Mouse (Mus musculus) monocyte, adult 2 months (primary cell): ENCODE measurements around the gene Pcid2.
"Not testable (repeated sequence)": the region's sequence is repeated elsewhere in the genome, so short reads cannot be mapped to it uniquely, and the experiment has no call there.

Experiments
- DNase-seq, 2 experiments: peaks; one replicate each; pipeline ENCODE4 v3.0.0; 2022; ENCODE audit warnings: low spot score in 2 of 2, low read depth in 1 of 2

Pcid2 gene

DNA sequence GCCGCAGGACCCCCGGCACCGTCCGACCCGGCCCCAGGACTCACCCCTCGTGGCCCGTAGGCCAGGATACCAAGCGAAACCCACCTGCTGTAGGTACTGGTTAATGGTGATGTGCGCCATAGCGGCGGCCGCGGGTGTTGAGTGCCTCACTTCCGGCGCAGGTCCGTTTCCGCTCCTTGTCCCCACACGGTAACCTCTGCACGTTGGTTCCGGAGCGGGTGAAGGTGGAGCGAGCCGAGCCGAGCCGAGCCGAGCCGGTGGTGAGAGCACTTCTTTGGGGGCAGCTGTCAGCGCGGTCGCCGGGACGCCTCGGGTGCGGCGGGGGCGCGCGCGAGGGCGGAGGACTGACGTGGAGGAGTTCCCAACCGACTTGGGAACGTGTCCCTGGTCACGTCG lies 570 bp downstream of the Pcid2 start:
- peak; percentile 74 to 82 for DNase-seq

DNA sequence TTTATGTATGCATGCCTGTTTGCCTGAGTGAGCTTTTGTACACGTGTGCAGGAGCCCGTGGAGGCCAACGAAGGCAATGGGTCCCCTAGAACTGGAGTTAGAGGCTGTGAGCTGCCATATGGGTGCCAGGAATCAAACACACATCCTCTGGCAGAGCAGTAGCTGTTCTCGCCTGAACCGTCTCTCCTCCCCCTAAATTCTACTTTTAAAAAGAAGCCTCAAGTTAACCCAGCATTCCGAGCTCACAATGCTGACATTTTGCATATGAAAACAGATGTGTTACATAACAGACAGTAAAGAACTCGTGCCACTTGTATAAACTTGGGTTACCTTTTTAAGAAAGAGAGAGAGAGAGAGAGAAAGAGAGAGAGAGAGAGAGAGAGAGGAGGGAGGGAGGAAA lies 27.7 kb downstream of the Pcid2 start:
- DNase-seq = no peak

DNA sequence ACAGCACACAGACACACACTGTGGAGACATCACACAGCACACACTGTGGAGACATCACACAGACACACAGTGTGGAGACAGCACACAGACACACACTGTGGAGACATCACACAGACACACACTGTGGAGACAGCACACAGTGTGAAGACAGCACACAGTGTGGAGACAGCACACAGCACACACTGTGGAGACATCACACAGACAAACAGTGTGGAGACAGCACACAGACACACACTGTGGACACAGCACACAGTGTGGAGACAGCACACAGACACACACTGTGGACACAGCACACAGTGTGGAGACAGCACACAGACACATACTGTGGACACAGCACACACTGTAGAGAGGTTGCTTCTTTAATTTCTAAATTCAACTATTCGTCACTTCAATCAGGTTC lies 29.7 kb downstream of the Pcid2 start:
- DNase-seq = not testable (repeated sequence)

DNA sequence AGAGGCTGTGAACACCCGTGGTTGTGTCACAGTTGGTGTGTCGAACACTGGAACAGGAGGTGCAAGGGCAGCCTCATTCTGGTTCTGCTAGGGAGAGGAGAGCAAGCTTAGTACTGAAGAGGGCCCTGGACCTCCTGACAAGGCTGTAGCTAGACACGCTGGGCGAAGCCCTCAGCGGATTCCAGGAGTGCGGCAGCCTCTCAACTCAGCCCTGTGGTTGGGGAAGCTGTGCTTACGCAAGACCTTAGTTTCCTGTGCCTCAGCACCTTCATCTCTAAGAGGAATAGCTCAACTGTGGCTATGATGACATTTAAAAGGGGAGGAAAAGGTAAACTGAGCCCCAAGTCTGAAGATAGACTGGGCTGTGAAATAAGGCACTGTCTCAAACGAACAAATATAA lies 30.2 kb downstream of the Pcid2 start:
- peak in 1 of 2 experiments; percentile 9 for DNase-seq

DNA sequence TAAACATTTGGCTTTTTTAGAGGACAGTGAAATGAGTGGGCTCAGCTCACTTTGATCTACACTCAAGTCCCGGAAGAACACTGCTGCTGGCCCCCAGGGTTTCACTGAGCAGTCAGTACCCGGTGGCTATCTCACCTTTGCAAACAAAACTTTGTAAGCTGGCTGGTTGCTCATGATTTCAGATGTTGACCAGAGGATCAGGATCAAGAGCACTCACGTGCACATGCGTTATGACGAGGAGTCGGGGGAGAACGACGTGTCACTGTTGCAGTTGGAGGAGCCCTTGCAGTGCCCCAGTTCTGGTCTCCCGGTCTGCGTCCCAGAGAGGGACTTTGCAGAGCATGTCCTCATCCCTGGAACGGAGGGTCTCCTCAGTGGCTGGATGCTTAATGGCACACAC lies 32.0 kb downstream of the Pcid2 start:
- no peak for DNase-seq

DNA sequence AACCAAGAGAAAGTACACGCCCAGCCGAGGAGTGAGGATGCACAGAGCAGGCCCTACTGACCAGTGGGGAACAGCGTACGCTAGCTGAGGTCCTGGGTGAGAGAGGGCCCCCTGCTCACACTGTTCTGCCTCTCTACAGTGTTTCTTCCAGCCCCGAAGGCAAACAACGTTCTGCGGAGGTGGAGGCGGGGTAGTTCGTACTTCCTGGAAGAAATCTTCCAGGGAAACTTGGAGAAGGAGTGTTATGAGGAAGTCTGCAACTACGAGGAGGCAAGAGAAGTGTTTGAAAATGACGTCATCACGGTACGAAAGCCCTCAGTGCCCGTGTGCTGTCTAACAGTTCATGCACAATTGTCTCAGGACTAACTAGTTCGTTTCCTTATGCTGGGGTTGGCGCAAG lies 42.1 kb downstream of the Pcid2 start:
- no peak for DNase-seq

DNA sequence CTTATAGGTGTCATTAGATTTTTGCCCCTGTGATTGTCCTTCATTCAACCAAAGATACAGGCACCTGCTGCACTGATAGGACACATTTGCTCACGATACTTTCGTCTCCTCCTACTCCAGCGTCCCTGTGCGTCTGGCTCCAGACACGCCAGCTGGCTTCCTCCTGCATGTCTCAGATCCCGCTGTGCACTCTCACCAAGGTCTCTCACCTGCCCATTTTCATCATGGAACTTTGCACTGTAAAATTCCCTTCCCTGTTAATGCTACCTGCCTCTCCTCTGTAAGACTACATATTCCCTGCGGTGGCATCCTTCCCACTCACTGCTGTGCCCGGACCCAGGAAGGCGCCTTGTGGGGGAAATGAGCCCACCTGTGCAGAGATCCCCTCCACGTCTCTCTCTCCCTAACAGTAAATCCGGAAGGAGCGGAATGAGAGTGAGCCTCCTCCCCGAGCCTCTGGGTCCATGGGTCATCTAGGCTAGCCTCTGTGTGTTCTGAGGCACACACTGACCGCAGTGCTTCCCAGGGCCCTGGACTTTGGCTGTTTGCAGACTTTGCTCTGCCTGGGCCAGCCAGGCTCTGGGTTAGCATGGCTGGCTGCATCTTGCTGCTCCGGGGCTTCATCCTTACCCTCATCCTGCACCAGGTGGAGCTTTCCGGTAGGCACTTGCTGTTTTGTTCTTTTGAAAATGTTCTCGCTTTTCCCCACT lies 44.7 kb downstream of the Pcid2 start, which contains the start of gene Proz:
Proz (plus strand) TSS at position 474 of the 710 bp plus-strand sequence.
- no peak for DNase-seq

DNA sequence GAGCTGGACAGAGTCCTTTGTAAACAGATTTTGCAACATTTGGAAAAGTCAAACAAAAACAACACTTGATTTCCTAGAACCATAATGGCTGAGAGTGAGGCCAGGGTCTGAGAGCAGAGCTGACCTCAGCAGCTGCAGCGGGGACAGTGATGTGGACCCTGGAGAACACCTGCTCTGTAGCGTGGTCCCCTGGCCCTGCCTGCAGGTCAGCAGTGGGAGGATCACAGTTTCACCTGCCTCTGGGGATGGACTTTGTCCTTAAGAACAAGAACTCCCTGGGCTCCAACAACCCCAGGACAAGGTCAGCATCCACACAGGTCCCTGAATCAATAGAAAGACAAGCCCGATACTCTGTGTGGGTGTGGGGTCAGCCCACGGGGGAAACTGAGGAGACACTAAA lies 47.9 kb downstream of the Pcid2 start:
- DNase-seq = no peak

DNA sequence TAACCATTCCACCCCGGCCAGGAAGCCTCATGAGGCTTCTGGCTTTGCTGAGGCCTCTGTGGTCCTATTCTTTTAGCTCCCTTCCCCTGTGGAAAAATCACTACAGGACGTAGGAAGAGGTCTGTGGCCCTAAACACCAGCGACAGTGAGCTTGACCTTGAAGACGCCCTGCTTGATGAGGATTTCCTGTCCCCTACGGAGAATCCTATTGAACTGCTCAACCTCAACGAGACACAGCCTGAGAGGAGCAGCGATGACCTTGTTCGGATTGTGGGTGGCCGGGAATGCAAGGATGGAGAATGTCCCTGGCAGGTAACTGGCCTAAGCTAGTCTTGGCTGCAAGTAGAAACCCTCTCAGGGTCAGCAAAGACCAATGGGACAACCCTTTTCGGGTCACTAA lies 54.7 kb downstream of the Pcid2 start:
- no peak for DNase-seq

DNA sequence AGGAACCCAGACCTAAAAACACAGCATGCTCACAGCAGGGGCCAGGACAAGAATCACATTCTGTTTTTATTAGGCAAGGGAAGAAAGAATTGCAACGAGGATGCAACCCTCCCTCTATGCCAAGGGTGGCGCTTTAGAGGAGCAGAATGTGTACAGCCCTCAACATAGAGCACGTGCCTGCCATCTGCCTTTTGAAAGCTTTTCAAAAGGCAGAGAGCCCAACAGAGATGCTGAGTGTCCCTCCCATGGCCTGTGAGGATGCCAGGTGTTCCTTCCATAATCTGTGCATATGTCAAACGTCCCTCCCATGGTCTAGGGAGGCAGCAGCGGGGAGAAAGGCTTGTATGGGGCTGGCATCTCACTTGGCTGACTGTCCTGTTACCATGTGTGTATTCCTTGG lies 57.6 kb downstream of the Pcid2 start:
- no peak for DNase-seq

DNA sequence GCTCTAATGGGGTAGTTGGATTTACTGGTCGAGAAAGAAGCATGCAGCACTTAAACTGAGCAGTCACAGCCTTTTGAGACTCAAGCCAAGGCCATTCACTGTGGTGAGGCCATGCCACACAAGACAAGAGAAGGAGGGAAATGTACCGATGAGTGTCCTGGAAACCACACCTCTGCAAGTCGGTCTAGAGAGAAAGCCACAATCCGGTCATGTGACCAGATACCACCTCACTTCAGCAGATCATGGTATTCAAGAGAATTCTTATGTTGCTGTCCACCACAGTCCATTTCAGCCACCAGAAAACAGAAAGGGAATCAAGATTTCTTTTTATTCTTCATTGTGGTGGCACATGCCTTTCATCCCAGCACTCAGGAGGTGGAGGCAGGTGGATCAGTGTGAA lies 63.8 kb downstream of the Pcid2 start:
- DNase-seq = no peak

DNA sequence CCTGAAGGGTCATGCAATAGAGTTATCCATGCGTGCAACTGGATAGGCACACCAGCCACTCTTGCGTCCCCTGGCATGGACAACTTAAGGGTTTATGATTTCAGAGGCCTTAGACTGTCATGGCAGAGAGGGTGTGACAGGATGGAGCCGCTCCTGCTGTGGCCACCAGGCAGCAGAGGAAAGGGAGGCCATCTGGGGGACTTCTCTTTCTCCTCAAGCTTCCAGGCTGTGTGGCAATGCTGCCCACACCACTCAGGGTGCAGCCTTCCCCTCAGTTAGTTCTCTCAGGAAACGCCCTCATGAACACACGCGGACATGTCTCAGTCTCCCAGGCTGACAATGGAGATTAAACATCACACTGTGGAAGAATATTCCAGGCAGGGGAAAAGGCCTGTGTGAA lies 66.2 kb downstream of the Pcid2 start:
- DNase-seq = peak; percentile 60 to 65

DNA sequence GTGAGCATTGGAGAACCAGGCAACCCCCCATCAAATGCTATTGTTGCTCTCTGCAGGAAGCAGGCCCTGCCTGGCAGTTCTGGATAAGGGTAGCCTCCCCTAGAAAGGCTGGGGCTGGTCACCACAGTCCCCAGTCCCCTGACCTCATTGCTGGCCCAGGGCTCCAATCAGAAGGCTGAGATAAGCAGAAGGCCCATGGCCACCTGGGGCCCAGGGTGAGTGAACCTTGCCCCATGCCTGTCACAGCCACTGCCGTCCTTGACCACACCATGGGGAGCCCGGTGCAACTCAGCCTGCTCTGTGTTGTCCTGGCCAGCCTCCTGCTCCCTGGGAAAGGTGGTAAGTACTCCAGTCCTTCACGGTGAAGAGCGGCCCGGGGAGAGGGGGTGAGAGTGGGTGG lies 67.7 kb downstream of the Pcid2 start:
- no peak for DNase-seq

DNA sequence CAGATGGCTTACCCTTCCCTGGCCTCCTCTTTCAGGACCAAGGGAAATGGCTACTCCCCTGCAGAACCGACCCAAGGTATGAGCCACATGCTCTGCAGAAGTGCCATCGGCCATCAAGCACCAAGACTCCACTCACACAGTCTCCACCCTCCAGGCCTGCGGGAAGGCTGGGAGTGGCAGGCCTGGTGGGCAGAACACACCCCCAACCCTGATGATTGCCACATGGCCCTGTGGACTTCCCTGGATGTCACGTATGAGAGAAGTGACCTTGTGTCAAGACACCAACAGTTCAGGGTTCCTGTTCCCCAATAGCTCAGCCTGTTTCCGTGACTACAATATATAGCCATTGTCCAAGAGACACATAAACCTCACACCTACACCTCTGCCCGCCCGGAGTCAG lies 68.2 kb downstream of the Pcid2 start, which contains the start of gene F10:
F10 (plus strand) TSS at position 294 of the 400 bp plus-strand sequence.
- peak; percentile 75 to 79 for DNase-seq

DNA sequence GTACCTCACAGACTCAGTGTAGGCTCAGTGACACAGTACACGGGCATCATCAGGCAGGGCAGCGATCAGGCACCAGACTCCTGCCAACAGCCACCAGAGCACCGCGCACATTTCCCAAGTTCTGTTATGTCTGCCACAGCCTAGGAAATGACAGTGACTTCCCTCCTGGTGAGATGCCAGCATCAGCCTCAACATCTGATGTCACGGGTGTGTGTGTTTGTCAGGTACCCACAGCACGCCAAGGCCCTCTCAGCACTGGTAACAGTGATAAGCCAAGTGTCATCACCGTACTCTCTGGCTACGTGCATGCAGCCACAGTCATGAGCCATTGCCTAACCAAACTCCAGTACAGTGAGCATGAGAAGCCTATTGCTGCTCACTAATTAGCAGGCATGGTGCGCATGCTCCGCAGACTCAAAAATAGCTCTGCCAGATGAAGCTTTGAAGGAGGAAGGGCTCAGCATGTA lies 68.9 kb downstream of the Pcid2 start:
- DNase-seq = peak; percentile 24 to 47

DNA sequence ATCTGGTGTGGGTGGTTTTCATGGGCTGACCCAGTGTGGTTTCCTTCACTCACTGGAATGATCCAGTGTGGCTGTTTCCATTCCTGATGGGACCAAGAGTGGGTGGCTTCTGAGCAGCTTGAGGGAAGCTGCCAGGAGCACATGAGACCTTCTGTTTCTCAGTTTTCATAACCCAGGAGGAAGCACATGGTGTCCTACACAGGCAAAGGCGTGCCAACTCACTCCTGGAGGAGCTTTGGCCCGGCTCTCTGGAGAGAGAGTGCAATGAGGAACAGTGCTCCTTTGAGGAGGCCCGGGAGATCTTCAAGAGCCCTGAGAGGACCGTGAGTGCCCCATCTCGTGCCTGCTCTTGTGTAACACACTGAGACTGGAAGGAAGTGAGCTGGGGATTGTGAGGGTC lies 76.8 kb downstream of the Pcid2 start:
- DNase-seq = peak; percentile 76 to 90

DNA sequence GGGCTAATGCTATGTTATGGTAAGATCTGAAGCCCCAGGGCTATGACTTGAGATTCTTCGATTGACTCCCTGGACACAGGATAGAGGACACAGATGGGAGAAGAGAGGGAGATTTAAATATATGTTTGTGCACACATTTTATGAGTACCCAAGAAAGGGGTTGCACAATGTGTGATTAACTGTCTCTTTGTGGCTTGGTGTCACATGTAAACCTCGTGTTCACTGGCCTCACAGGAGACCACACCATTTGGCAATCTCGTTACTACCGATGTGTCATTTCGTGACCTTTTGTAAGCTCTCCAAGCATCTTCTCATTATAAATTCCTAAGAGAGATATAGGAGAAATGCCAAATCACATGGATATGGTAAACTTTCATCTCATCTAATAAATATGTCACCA lies 77.6 kb downstream of the Pcid2 start:
- peak; percentile 34 to 71 for DNase-seq
